Mouse (Mus musculus): Measurements from ENCODE around the gene Parp6.

Gene Parp6

GRCm38 (mm10) chr9:59616622-59617306 lies at the start of gene Parp6:
Parp6 (plus strand) TSS chr9:59617284.
- peak; percentile 99 for DNase-seq

- no peak for DNase-seq
These were observed 45.2 kb upstream of the Parp6 start for GRCm38 (mm10) chr9:59571852-59572251.

GRCm38 (mm10) chr9:59577401-59577800 lies 39.7 kb upstream of the Parp6 start:
- no peak for DNase-seq

GRCm38 (mm10) chr9:59577844-59578504 lies 39.1 kb upstream of the Parp6 start, which contains the start of gene Celf6:
Celf6 (plus strand) TSS chr9:59577917.
- peak; percentile 54 for DNase-seq

GRCm38 (mm10) chr9:59578505-59578867 lies 38.6 kb upstream of the Parp6 start:
- DNase-seq: no peak

GRCm38 (mm10) chr9:59584871-59585308 lies 32.2 kb upstream of the Parp6 start:
- DNase-seq: peak; percentile 55

GRCm38 (mm10) chr9:59588252-59588651 lies 28.8 kb upstream of the Parp6 start:
- no peak for DNase-seq

GRCm38 (mm10) chr9:59588710-59589671 lies 28.1 kb upstream of the Parp6 start:
- DNase-seq: no peak

GRCm38 (mm10) chr9:59589703-59590439 lies 27.2 kb upstream of the Parp6 start:
- DNase-seq: no peak

- DNase-seq: no peak
These were observed 15.4 kb upstream of the Parp6 start for GRCm38 (mm10) chr9:59601661-59602060.

- no peak for DNase-seq
These were observed 11.1 kb upstream of the Parp6 start for GRCm38 (mm10) chr9:59605967-59606366.

GRCm38 (mm10) chr9:59610950-59611349 lies 6.1 kb upstream of the Parp6 start:
- no peak for DNase-seq

- no peak for DNase-seq
These were observed 1.3 kb upstream of the Parp6 start for GRCm38 (mm10) chr9:59615797-59616196.

- DNase-seq: no peak
These were observed 356 bp downstream of the Parp6 start for GRCm38 (mm10) chr9:59617307-59617973.

- DNase-seq: no peak
These were observed 21.3 kb downstream of the Parp6 start for GRCm38 (mm10) chr9:59638372-59638771.

GRCm38 (mm10) chr9:59639936-59640335 lies 22.9 kb downstream of the Parp6 start:
- no peak for DNase-seq

- DNase-seq: no peak
These were observed 24.2 kb downstream of the Parp6 start for GRCm38 (mm10) chr9:59641320-59641719.

GRCm38 (mm10) chr9:59649911-59650310 lies 32.8 kb downstream of the Parp6 start:
- DNase-seq: no peak

GRCm38 (mm10) chr9:59653371-59653770 lies 36.3 kb downstream of the Parp6 start:
- no peak for DNase-seq

GRCm38 (mm10) chr9:59654450-59654983 lies 37.4 kb downstream of the Parp6 start:
- no peak for DNase-seq

GRCm38 (mm10) chr9:59655958-59656634 lies 39.0 kb downstream of the Parp6 start, which contains the start of gene Pkm:
Pkm (plus strand) TSS chr9:59656368.
- peak; percentile 98 for DNase-seq

All from kidney, adult 11 months (tissue).